Mouse (Mus musculus) ZHBTc4 (cell line): ENCODE data around the gene Amh.
A peak's percentile ranks its signal among the peaks of the same experiment; 100 is the strongest.
"Not testable (repeated sequence)": the region's sequence is repeated elsewhere in the genome, so short reads cannot be mapped to it uniquely, and the experiment has no call there.

Source experiments
- DNase-seq: peaks from one replicate; pipeline ENCODE4 v3.0.0-alpha.2; 2011; ENCODE audit warnings: low read depth, low spot score

Amh gene

DNA sequence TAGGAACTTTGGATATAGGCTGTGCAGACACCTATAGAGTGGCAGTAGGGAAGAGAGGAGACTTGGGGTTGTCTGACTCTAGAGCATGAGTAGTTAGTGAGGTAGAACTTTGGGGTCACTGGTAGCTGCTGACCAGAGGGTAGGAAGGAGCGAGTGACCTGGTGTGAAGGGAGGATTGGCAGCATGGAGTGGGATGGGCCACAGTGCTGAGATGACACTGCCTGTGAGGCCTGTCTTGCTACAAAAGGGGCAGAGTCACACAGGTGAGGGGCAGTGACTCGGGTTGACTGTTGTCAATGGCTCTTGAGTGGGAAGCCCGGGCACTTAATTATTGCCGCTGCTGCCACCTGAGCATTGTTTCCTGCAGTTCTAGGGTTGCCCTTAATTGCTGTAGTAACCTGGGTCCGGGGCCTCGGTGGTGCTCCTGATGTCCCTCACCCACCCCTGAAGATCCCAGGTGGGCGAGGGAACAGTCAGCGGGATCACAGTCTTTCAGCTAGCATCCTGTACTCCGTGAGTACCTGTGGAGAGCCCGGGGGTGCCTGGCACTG lies 22.9 kb downstream of the Amh start:
- DNase-seq: no peak

- not testable (repeated sequence) for DNase-seq
These were observed 23.5 kb downstream of the Amh start for GRCm38 (mm10) chr10:80828587-80828986.

DNA sequence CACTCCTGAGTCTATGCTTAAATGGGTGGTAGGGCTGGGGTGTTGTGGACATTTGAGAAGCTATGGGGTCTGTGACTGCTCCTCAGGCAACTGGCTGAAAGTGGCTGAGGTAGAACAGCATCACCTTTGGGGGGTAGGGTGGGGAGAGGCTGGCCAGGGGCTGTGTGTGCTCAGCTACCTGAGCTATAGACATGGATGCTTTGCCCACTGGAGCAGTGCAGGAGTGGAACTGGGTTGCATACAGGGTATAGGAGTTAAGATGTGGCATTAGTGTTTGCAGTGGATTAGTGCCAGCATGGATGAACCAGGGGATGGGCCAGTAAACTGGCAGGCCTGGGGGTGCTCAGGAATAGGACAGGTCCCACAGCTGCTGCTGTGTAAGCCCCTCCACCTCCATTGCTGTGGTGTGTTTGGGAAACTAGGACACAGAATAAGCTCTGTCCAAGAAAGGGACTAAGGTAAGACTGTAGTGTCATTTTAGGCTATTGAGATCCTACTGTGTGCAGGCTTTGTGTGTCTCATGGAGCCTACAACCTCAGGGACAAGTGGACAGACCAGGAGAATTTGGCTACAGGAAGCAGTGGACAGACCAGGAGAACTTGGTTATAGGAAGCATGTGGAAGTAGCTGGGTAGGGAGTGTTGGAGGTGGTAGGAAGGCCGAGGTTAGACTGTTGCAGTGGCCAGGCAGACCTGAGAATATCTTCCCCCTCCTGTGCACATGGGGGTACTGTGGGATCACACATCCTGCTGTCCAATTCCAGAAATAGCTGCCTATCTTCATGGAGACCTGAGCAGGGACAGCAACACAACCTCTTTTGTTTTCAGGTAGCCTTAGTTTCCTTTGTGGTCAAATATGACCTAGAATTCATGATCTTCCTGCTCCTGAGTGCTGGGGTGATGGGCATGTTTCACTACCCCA lies 24.6 kb downstream of the Amh start:
- DNase-seq: no peak

GRCm38 (mm10) chr10:80831136-80831535 lies 26.1 kb downstream of the Amh start:
- DNase-seq: peak; percentile 93

- no peak for DNase-seq
These were observed 27.8 kb downstream of the Amh start for GRCm38 (mm10) chr10:80832818-80833217.

GRCm38 (mm10) chr10:80835617-80836016 lies 30.6 kb downstream of the Amh start:
- DNase-seq: no peak

DNA sequence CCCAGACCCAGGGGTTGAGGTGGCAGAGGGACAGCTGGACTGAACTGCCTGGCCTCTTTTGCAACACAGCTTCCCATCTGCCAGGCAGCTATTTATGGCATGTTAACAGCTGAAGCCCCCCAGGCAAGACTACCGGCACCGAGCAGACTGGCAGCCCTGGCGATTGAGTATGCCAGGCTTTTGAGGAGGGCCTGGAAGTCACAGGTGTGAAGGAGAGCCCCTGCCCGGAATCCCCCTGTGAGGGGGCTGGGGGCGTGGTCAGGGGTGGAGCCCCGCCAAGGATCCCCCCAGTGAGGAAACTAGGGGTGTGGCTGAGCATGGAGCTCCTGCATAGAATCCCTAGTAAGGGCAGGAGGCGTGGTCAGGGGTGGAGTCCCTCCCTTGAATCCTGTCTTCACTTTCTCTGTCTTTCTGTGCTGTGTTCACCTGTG lies 31.9 kb downstream of the Amh start:
- no peak for DNase-seq

DNA sequence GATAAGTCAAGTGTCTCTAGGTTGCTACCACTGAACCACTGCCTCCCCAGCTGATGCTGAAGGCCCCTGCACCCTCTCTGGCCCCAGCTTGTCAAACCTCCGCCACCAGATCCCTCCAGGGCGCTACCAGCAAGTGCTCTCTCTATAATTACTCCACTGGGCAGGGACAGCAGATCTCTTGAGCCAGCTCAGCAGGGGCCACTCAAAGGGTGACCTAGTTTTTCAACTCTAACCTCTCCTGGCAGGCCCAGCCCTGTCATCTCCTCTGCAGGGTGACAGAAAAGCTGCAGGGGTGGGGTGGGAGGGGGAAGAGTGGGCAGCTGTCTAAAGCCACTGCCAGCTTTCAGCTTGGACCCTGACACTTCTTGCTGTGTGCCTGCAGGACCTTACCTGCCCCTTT lies 32.8 kb downstream of the Amh start:
- no peak for DNase-seq

GRCm38 (mm10) chr10:80838346-80838912 lies 33.4 kb downstream of the Amh start:
- no peak for DNase-seq

DNA sequence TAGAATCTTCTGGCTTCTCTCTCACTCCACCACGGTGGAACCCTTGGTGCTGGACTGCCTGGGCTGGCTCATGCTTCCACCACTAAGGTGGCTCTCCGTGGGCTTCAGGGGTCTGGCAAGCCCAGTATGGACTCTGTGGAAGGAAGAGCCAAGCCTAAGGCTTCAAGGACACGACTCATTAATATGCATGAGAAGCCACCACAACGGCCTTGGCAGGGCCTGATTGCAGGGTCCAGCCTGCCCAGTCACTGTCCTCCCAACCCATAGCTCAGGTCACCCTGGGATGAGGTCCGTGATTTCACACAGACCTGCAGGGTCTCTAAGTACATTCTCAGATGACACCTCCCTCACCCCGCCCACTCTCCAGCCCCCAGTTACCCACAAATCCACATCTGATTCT lies 34.8 kb downstream of the Amh start:
- no peak for DNase-seq

DNA sequence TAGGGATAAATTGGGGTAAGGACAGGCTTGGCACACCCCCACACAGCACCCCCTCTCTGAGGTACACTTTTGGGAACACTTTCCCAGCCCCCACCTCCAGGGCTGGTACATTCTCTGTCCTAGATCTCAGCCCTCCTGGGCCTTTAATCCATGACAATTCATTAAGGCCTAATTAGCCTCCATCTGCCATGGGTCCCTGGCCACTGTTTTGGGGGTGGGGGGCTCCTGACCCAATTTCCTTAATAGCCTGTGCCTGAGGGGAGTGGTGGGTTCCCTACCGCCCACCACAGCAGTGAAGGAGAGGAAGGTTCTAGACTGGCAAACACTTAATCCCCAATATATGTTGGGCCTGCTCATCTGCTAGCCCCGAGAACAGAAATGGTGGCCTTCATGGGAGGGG lies 36.6 kb downstream of the Amh start:
- DNase-seq: no peak

DNA sequence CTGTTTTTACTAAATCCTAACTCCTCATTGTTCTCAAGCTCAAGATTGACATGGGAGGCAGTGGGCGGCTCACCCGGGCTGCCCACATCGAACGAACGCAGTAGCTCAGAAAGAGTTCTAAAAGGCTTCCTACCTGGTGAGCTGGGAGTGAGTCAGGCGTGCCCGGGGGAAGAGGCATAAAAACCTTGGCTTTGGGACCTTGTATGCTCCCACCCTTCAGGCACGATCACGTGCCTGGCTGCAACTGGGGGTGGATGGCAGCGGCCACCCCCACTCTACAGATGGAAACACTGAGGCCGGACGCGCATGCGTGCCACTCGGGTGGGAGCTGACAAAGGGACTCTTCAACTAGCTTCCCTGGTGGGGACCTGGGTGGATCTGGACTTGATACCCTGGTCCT lies 37.3 kb downstream of the Amh start:
- no peak for DNase-seq

DNA sequence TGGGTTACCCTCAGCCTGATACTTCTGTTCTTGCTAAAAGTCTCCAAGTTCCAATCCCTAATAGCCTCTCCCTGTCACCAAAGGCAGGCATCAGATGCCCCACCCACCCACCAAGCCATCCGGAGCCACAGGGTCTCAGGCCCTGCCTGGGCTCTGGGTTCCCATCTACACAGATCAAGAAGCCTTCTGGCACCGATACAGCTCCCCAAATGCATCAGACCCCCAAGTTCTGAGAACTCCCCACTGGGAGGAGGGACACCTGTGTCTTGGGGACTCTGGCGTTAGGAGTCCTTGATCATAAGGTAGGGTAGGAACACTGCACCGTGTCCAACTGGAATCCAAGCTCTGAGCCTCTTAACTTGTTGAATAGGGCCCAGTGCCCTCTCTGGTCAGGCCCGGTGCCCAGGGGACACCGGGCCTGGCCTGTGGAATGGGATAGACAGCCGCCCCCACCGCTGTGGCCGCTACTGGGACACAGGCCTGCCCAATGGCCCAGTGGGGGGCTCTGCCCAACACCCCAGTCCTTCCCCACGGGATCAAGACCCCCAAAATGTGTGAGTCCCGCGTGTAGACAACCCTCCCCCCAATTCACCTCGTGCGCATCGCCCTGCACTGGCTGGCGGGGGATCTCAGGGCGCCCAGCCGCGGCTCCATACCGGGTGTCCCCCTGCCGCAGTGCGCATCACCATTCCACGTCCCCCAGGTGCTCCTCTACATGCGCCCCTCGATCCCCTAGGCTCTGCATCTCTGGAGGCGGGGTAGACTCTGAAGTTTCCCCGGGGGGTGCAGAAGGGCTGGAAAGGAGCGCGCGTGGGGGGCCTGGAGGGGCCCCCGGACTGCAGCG lies 38.3 kb downstream of the Amh start:
- DNase-seq: no peak

DNA sequence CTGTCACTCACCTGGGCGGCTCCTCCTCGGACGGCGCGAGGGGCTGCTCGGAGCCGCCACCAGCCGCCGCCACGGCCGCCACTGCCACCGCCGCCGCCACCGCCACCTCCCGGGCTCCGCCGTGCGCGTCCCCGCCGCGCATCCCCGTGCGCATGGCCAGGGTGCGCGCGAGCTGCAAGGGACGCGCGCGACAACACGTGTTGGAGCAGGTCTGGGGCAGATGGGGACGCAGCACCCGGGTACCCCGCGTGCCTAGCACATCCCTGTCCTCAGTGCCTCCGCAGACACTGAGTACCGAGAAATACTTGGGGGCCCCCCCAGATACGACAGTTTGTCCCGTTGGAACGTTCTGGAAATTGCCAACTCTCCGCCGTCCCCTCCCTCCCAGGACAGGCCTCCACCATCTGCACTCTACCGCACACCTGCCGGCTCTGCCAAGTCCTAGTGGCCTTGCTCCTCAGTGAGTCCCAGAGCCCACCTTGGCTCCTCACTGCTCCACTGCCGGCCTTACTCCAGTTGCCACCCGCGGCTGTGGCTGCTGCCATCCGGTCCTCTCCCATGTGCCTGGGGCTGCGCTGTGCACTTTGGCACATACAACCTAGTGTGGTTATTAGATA lies 39.0 kb downstream of the Amh start, which contains the start of gene Lingo3:
Gene Lingo3, minus strand, starts transcription at position 109 of the 617 bp plus-strand sequence.
- DNase-seq: peak; percentile 66

GRCm38 (mm10) chr10:80845055-80845693 lies 40.1 kb downstream of the Amh start:
- no peak for DNase-seq

- DNase-seq: no peak
These were observed 40.7 kb downstream of the Amh start for GRCm38 (mm10) chr10:80845732-80846131.

GRCm38 (mm10) chr10:80848571-80848970 lies 43.5 kb downstream of the Amh start:
- peak; percentile 96 for DNase-seq

DNA sequence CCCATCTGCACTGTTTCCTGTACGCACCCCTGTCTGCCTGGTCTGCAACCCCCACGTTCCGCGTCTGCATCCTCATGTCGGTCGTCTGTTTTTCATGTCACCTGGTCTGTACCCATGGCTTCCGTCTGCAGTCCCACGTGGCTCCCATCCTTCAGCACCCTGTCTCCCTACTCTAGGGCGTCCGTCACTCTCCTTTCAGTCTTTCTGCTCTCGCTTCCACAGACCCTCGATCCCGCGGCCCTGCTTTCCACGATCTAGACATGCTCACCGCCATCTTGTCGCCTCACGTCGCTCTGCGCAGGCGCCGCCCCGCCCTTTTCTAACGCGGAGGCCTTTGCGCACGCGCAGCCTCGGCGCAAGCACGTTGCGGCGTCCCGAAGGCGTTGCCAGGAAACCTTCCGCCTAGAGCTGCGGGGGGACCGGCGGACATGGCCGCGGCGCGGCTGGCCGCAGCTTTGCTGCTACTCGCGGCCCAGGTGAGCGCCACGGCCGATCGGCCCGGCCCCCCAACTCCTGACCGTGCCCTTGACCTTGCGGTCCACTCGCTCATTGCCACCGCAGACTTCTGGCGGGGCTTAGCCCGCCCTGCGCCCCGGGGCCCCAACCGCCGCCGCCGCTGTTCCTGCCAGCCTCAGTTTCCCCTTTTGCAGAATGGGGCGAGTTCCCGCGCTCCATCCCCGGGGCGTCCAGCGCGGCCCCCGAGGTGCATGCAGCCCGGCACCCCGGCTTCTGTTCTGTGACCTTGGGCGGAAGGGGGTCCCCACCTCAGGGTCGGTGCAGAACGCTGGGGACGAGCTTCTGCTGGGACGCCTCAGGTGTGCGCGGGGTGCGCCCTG lies 50.1 kb downstream of the Amh start, which contains the start of the genes Lsm7 and Sppl2b:
Gene Lsm7, minus strand, starts transcription at position 297 of the 836 bp plus-strand sequence.
Gene Sppl2b, plus strand, starts transcription at position 363 of the 836 bp plus-strand sequence.
- peak; percentile 97 for DNase-seq

DNA sequence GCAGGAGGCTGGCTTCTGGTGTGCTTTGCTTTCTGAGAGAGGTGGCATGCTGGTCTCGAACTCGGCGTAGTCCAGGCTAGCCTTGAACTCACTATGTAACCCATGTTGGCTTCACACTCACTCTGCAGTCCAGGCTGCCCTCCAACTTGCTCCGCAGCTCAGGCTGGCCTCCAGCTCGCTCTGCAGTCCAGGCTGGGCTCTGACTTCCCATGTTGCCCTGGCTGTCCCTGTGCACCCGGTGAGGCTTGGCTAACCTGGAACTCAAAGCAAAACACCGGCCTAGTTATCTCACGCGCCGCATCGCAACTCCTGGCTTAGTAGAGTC lies 50.7 kb downstream of the Amh start:
- DNase-seq: peak; percentile 23

DNA sequence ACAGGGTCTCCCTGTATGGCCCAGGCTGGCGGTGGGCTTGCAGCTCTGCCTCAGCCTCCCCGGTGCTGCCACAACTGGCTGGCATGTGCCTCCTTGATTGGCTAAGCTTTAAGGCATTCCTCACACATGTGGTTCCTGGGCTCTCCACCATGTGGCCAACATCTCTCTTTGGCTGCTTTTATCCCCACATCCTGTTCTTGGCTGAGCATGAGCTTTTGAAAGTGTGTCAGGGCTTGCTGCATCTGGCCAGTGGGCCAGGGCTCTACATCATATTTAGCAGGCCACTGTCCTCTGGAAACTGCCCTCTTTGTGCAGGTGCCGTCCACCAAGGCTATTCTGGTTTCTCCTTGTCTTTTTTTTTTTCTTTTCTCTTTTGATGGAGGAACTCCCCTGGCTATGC lies 51.2 kb downstream of the Amh start:
- DNase-seq: peak; percentile 44
